Mouse (Mus musculus) lung, postnatal 36 days (tissue): ENCODE measurements around the gene Ppp3cb.

Experiments used
- DNase-seq: peaks from one replicate; pipeline ENCODE4 v3.0.0; 2022; ENCODE audit warnings: mixed read lengths

Ppp3cb gene

DNA sequence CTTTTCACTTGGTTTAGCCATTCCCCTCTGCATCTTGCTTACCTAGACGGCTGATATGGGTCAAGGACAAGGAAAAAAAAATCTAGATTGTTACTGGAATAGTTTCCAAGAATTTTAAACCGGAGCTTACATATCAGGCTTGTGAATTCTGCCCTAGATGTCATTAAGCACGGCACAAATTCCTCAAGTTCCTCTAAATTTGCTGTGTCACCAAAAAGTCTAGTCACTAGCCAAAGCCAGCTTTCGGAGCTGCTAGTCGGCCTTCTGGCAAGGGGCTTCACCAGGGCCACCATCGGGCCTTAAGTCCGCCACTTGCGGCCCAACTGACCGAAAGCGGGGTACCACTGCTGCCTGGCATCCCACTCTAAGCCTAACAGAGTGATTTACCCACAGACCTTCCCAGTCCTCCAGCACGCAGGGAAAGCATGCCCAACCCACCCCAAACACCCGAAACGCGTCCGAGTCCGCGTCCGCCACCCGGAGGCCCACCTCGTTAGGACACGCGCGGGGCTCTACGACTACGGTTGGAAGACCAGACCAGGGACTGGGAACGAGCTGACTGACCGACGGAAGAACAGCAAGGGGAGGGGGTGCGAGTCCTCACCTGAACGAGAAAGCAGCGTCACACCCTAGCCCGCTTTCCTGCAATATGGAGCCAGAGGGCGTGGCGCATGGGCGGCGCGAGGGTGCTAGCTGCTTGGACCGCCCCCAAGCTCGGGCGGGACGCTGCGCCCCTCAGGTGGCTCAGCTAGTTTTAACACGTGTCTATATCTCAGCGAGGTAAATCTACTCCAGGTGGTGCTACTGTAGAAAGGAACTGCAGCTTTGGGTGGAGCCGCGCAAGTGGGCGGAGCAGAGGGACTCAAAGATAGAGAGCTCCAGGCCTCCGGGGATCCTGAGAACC lies 66.8 kb downstream of the Ppp3cb start, which contains the start of gene Anxa7:
Gene Anxa7, minus strand, starts transcription at position 843 of the 904 bp plus-strand sequence.
- DNase-seq: peak; percentile 93

DNA sequence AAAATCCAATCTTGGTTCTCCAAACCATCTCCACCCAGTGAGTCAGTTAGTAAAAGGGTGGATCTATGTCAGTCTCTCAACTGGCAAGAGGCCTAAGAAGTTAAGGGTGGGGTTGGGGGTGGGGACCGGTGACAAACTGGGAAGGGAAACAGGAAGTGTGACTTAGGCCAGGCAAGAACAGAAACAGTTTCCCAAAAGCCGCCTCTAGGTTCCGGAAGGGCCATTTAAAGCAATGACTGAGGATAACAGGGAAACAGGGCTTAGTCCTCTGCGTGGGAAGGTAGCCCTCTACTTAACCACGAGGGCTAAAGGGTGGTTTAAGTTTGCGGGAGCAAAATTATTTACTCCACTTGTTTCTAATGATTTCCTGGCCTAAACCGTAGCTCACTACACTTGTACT lies 67.6 kb downstream of the Ppp3cb start:
- peak; percentile 78 for DNase-seq

DNA sequence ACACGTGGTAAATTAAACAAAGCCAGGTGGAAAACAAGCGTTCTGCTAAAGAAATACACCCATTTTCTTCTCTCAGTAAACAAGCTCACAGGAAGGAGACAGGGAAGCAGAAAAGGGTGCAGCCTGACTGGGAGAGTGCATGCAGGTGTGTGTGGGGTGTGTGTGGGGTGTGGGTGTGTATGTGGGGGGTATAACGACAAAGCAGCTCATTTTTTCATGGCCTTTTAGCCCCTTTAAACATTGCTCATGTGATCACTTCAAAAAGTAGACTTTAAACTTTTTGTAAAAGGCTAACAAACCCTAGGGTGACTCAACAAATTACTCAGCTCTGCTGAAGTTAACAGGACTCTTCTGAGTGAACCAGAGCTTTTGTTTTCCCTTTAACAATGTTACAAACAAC lies 68.0 kb downstream of the Ppp3cb start:
- no peak for DNase-seq

DNA sequence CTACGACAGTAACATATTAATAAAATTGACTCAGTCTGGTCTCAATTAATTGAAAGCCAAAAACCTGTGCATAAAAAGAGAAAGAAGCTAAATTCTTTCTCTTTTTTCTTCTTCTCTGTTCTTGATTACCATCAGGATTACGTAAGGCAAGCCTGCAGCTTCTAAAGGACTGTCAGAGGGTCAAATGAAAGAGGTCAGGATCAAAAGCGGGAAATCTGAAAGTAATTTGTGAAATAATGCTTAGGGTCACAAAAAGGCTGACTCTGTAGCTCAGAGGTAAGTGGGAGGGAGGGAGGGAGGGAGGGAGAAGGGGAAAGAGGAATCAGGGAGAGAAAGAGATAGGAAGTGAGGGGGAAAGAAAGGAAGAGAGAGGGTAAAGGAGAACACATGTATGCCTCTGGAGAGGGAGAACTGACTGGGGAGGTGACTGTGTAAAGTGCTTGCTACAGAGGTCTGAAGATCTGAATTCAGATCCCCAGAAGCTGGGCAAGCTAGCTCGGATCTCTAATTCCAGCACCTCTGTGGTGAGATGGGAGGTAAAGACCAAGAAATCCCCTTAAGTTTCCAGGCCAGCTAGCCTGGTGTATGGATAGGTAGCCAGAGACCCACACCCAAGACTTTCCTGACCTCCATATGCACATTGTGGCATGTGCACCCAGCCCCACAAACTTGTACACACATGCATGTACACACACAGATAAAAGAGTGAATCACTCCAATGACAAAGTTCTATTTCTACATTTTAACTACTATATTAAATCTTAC lies 68.9 kb downstream of the Ppp3cb start:
- no peak for DNase-seq

DNA sequence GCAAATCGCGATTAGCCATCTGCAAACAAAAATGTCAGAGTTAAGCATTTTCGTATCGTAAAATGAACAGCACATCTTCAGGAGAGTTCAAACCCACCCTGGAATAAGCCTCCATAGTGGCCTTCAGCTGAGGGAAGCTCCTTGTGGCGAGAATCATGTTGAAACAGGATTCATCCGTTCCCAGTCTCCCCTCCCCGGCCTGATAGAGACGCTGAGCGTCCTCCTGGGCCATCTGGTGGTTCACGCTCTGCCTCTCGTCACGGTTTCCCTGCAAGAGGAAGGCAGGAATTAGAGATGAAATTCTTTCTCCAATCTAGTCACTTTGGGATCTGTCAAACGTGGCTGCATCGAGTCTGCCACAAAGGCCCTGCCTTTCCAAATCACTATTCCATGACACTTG lies 86.2 kb downstream of the Ppp3cb start:
- DNase-seq: no peak

DNA sequence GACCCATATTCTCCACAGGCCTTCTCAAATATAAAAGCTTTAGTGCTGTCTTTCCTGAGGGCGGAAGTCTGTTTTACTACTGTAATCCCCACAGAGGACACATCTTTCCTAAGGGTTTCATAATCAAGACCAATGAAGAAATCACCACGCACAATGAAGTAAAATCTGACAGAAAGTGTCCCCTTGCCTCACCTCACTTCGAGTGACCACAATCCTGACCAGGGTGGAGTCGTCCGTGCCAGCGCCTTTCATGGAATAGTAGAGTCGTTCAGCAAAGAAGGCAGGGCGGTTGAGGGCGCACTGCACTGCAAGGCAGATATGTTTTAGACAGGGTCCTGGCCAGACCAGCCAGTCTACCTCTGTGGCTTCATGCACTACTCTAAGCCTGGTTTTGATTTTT lies 88.0 kb downstream of the Ppp3cb start:
- peak; percentile 10 for DNase-seq

DNA sequence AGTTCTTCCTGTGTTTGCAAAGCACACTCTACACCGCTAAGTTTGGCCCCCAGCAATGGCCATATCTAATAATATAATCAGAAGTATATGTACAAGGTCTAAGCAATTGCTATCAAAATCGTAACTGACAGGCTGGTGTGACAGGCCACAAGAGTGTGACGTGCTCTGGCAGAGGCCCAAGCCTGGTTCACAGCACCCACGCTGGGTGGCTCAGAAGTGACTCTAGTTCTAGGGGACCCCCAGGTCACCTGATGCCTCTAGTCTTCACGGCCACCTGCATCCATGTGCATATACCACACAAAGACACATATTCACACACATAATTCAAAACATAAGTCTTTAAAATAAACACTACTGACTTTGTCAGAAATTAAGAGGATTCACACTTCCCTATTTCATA lies 93.4 kb downstream of the Ppp3cb start:
- DNase-seq: no peak

DNA sequence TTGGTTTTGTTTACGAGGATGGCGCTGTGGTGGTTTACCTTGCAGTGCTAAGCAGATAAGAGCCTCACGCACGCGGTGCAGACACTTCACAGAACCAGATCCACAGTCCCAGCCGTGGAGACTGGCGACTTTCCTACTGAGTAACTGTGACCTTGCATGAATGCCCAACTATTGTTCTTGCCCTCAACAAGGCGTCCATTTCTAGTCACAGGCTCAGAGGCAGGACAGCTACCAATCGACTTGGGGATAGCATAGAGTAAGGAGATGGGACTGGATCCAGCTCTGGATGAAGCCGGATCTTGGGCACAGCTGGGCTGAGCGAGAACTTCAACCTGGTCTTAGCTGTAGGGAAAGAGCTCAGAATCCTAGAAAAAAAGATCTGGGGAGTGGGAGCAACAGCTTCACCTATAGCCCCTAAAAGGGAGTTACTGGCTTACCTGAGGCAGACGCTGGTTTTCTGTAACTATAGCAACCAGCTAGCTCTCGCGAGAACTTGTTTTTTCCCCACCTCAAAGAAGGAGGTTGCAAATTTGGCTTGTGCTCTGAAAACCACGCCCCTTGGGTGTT lies 94.5 kb downstream of the Ppp3cb start, which contains the start of gene Cfap70:
Gene Cfap70, minus strand, starts transcription at position 462 of the 567 bp plus-strand sequence.
- peak; percentile 83 for DNase-seq

DNA sequence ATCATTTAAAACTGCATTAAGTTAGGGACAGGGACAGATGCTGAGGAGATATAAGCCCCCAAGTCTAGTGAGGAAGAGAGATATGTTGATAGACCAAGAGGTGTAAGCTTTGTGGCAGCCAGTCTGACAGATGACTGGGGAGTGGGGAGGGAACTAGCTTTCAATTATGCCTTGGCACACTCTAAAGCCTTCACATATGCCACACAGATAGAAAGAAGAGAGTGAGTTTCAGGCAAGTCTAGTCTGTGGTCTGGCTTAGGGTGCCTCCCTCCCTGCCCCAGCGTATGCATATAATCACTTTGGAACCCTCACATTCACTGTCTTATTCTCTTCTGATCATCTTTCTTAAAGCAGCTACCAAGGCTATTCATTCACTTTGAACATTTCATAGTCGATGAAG lies 95.1 kb downstream of the Ppp3cb start:
- no peak for DNase-seq
